Mouse (Mus musculus): ENCODE measurements around the gene Pknox1.
A peak's percentile ranks its signal among the peaks of the same experiment; 100 is the strongest.

Pknox1 gene

GRCm38 (mm10) chr17:31556253-31556652 lies 8.3 kb upstream of the Pknox1 start:
- no peak for DNase-seq (ENCODE audit: low spot score)

DNA sequence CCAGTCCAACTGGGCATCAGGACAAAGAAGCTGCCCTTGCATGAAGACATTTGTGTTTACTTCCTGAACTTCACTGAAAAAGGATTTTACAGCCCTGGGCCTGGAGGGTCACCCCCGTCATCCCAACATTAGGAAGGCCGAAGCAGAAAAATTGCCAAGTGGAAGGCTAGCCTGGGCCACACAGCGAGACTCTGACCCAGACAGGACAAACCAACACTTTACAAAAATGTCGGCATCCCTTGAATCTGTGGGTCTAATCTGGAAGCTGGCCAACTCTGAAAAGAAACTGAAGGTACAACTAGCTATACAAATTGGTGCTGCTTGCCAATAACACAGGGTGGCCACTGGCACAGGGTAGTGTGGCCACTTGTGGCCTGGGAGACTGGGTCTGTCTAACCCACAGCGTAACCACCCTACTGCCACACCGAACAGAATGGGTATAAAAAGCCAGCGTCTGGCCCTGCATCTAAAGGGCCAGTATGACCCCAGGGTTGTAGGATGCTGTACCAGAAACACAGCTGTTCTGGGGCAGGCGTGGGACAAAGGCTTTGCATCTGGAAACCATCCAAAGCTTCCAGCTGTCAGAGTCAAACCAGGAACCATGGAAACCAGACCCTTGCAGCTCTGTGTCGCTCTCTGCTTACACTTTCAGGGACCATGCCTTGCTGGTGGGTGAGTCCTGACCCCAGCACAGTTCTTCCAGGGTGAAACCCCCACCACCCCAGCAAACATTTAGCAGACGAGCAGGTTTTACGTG lies 7.2 kb upstream of the Pknox1 start:
- DNase-seq (ENCODE audit: low spot score), result peak; percentile 23

- DNase-seq (ENCODE audit: low spot score), result no peak
These were observed 6.5 kb upstream of the Pknox1 start for GRCm38 (mm10) chr17:31557947-31558542.

- DNase-seq (ENCODE audit: low spot score), result no peak
These were observed 5.3 kb upstream of the Pknox1 start for GRCm38 (mm10) chr17:31559021-31559789.

GRCm38 (mm10) chr17:31563632-31564014 lies 911 bp upstream of the Pknox1 start:
- peak; percentile 10 for DNase-seq (ENCODE audit: low spot score)

DNA sequence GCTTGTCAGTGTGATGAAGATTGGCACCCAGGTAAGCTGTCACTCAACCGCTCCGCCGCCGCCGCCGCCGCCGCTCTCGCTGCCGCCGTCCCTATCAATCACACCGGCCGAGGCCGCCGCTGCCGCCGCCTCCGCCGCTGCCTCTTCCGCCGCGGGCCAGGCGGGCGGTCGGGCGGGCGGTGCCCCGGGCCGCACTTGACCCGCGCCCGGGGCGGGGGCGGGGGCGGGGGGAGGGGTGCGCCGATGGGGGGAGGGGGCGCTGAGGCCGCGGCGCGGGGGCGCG lies 265 bp downstream of the Pknox1 start:
- DNase-seq (ENCODE audit: low spot score), result no peak

DNA sequence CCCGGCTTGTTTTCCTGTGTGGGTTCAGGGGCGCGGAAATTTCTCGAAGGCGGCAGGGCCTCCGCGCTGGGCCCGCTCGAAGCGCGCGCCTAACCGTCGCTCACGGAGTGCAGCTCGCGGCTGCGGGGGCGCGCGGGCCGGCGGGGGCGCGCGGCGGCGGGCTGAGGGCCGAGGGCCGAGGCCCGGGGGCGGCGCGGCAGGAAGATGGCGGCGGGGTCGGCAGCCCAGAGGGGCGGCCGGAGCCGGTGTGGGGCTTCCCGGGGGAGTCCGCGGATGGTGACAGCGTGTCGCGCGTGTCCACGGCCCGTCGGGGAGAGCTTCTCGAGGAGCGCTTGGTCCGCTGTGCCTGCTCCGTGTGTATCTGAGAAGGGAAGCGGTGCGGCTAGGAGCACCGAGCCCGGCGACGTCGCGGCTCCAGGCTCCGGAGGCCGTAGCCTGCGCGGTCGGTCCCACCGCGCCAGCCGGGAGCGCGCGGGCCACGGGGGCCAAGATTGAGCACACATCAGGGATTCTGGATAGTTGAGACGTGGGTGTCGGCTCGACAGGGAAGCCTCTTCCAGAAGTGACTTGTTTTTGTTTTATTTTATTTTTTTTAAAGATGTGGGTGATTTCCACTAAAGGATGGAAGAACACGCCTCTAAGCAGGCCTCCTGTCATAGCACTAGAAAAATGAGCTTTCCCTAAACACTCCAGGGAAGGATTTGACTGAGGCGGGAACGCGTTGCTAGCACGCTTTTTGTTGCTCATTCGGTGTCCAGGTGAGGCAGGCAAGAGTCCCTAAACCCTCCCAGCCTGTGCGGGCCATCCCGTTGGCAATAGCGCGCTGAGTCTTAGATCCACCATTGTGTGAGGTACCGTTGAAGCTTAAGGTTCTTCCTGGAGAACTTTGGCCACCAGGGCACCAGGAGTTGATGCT lies 865 bp downstream of the Pknox1 start:
- peak; percentile 50 for DNase-seq (ENCODE audit: low spot score)

DNA sequence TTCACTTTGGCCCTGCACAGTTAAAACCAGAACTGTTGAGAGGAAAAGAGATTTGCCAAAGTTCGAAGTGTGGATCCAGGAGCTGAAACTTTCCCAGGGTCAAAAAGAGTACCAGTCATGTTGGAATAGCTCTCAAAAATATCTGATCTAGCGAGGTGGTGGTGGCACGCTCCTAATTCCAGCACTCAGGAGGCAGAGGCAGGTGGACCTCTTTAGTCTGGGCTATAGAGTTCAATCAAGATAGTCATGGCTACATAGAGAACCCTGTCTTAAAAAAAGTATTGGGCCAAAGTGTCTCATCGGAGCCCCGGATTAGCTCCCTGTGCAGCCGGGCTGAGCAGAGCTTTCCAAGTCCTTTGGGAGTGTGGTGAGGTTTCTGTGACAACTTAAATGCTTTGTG lies 1.7 kb downstream of the Pknox1 start:
- DNase-seq (ENCODE audit: low spot score), result no peak

DNA sequence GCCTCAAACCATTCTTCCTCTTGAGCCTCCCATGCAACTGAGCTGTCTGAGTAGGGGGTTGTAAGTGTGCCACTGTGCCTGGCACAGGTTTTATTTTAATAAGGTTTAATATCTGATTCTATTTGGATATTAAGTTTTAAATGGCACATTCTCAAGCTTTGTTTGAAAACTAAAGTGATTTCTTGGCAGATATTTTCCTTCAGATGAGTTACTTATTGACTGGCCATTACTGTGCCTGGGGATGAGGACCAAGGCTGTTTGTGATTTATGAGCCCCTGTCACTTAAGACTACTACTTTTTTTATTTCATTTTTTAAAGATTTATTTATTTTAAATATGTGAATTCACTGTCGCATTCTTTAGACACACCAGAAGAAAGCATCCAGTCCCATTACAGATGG lies 5.2 kb downstream of the Pknox1 start:
- DNase-seq (ENCODE audit: low spot score), result no peak

DNA sequence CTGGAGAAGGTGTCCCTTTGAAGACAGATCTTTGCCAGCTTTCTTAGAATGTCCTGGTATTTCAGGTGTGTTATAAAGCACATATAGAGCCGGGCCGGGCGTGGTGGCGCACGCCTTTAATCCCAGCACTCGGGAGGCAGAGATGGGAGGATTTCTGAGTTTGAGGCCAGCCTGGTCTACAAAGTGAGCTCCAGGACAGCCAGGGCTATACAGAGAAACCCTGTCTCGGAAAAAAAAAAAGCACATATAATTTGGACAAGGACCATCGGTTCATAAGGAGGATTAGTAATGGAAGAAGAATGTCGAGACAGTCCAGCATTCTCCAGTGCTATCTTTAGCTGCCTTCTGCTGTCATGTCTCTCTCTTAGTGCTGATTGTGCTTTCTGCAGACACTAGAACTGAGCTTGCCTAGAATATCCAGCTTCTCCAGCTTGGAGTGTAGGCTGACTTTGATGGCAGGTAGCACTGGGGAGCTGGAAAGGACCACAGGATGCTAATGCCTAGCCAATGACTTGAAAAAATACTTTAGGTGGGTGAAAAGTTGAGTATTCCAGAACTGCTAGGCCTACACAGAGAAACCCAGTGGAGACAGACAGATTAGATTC lies 5.9 kb downstream of the Pknox1 start:
- DNase-seq (ENCODE audit: low spot score), result no peak

GRCm38 (mm10) chr17:31571689-31572088 lies 7.2 kb downstream of the Pknox1 start:
- no peak for DNase-seq (ENCODE audit: low spot score)

DNA sequence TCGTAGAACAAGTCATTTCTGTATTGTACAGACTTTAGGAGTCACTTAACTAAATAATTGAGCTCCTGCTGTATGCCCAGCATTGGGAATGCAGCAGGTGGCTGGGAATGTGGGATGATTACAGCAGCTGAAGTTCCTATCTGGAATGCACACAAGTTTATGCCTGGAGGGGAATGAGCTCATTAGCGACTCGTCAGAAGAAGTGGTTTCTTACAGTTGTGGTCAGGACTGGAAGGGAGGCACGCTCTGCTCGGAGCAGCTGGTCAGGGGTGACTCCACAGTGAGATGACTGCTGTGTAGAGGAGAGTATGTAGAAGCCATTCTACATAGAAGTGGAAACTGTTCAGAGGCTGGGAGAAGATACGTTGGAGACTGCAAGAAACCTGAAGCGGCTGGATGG lies 10.1 kb downstream of the Pknox1 start:
- DNase-seq (ENCODE audit: low spot score), result no peak

- no peak for DNase-seq (ENCODE audit: low spot score)
These were observed 12.1 kb downstream of the Pknox1 start for GRCm38 (mm10) chr17:31576394-31577175.

- DNase-seq (ENCODE audit: low spot score), result no peak
These were observed 15.8 kb downstream of the Pknox1 start for GRCm38 (mm10) chr17:31580344-31580743.

DNA sequence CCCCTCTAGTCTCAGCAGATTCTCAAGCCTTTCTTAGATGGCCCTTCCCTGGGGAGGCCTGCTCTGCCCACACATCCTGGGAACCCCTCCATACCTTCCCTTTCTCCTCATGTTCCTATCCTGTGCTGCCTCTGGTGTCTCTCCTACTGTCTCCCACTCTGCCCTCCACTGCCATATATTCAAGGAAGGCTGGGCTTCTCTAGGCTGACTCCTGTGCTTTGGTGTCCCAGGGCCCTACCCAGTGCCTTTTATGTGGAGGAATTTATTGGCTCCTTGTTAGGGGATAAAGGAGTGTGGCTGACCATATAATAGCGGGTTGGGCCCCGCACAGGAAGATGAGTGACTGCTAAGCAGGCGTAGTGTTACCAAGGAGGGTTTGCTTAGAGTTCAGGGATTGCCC lies 18.7 kb downstream of the Pknox1 start:
- DNase-seq (ENCODE audit: low spot score), result no peak

GRCm38 (mm10) chr17:31583781-31584180 lies 19.2 kb downstream of the Pknox1 start:
- DNase-seq (ENCODE audit: low spot score), result no peak

DNA sequence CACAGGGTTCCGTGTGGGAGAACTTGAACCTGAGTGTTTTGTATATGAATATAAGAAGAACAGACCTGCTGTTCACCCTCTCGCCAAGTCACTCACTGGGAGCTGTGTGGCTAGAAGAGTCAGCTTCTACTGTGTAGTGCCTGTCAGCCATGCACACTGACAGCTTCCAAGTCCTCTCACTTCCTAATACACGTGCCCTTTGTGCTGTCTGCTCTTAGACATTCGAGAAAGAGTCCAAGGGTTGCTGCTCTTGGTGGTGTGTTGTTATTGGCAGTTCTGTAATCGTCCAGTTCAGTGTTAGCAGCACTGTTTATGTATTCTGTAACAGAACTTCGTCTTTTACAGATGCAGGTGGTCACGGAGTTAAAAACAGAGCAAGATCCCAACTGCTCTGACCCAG lies 23.6 kb downstream of the Pknox1 start:
- DNase-seq (ENCODE audit: low spot score), result no peak

DNA sequence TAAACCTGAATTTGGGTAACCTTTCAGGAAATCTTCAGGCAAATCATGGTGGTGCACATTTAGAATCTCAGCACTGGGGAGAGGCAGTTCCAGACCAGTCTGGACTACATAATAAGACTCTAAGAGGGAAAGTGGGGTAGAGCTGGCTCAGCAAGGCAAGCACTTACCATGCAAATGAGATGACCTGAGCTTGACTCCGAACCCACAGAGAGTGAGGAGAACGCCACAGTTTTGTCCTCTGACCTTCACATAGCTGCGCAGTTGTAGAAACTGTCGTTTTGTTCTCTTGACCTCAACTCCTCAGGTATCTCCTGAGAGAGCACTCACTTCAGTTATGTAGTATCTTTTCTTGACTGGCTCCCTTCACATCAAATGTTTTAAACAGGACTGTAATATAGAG lies 24.2 kb downstream of the Pknox1 start:
- no peak for DNase-seq (ENCODE audit: low spot score)

DNA sequence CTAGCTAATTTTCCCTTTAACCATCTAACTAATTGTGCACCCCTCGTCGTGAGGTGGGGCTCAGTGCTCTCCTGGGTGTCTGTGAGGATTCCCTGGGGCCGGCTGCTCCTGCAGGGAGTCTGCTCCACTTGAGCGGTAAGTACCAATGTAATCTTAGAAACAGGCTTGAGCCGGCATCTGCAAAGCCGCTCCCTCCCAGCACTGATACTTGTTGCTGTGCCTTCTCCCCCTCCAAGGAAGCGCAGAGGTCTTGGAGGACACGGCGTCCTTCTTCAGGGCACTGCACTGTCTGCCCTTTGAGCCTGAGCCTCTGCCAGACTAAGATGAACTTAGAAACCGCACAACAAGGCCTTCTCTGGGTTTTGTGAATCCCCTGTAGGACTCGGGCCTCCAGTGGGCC lies 26.3 kb downstream of the Pknox1 start:
- DNase-seq (ENCODE audit: low spot score), result no peak

- no peak for DNase-seq (ENCODE audit: low spot score)
These were observed 30.1 kb downstream of the Pknox1 start for GRCm38 (mm10) chr17:31594590-31594989.

GRCm38 (mm10) chr17:31595077-31595476 lies 30.5 kb downstream of the Pknox1 start:
- no peak for DNase-seq (ENCODE audit: low spot score)
